Mouse (Mus musculus): ENCODE results near the gene Slc6a18.

DNA sequence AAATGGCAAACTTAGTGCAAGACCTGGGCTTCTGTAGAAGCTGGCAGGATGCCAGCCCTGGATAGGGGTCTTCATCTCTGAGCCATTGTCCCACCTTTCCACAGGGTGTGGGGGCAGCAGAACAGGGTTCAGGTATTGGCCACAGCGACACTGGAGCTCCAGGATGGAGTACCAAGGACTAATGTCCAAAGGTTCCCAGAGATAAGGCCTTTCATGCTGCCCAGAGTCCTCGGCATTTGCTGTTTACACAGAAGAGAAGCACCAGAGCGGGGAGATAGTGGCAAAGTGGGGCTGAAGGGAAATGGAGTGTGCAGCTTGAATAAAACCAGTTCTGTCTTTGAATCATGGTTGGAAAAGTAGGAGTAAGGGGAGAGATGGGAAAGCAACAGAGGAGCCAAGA is 18.7 kb upstream of the Slc6a18 start:
- TF ChIP-seq EP300 (IDR thresholded peaks at IDR 0.05; ENCODE audit: insufficient read depth, low read depth, low read length) (no peak), POLR2A (IDR thresholded peaks at IDR 0.05; ENCODE audit: insufficient read depth, low read depth, low read length) (no peak), CTCF (IDR thresholded peaks at IDR 0.05) (no peak)

Measured in heart, adult 2 months (tissue).